Mouse (Mus musculus) lung, embryonic 16.5 days (tissue): ENCODE measurements around the gene Pias4. TPM values are rescaled to one million over a fixed set of nuclear protein-coding genes. Genes with fewer than 3 reads are reported as not detected.

Source experiments
- ATAC-seq: fragments of 200-750 bp; cut with Nextera tagmentation; 2 replicates; pipeline ENCODE4 v1.8.0; 2017; ENCODE audit warnings: low read depth, mild to moderate bottlenecking, moderate library complexity
- H3K27ac ChIP-seq: fragments of 300-500 bp; sonication (generic); 2 replicates; pipeline ENCODE4 v1.5.1; 2014; ENCODE audit warnings: mild to moderate bottlenecking, control low read depth, low read length
- H3K27me3 ChIP-seq: fragments of 300-500 bp; sonication (generic); 2 replicates; pipeline ENCODE4 v1.6.1; 2014; ENCODE audit warnings: low read depth, low read length, mixed read lengths; ENCODE audit not compliant: control insufficient read depth, insufficient read depth
- H3K36me3 ChIP-seq: fragments of 300-500 bp; sonication (generic); 2 replicates; pipeline ENCODE4 v1.6.1; 2014; ENCODE audit warnings: low read length; ENCODE audit not compliant: control insufficient read depth, insufficient read depth
- H3K4me1 ChIP-seq: fragments of 300-500 bp; sonication (generic); replicated peaks from 2 replicates; pipeline ENCODE4 v1.6.1; 2014; ENCODE audit warnings: low read length, mixed read lengths; ENCODE audit not compliant: control insufficient read depth, insufficient read depth
- H3K4me2 ChIP-seq: fragments of 300-500 bp; sonication (generic); 2 replicates; pipeline ENCODE4 v1.6.1; 2014; ENCODE audit warnings: low read depth, low read length, control low read depth
- H3K4me3 ChIP-seq: fragments of 300-500 bp; sonication (generic); 2 replicates; pipeline ENCODE4 v1.5.1; 2014; ENCODE audit warnings: mild to moderate bottlenecking, low read length, control low read depth
- H3K9ac ChIP-seq: fragments of 300-500 bp; sonication (generic); 2 replicates; pipeline ENCODE4 v1.6.1; 2014; ENCODE audit warnings: low read length, control low read depth
- H3K9me3 ChIP-seq: fragments of 300-500 bp; sonication (generic); 2 replicates; pipeline ENCODE4 v1.6.1; 2016; ENCODE audit warnings: low read length; ENCODE audit not compliant: control insufficient read depth
- WGBS: fragments of 180-500 bp; shearing (Covaris S2); extraction: QIAGEN DNeasy Blood & Tissue Kit; methylation state at CpG from one replicate; pipeline ENCODE4 v1.1.7; 2014; 5-methylcytosine and 5-hydroxymethylcytosine counted together
- polyA plus RNA-seq: library from polyadenylated mRNA; unstranded; fragments of >200 nt; fragmentation: Nextera tagmentation; extraction: Ambion mirVana; gene quantifications from 2 replicates; pipeline ENCODE4 v1.2.1, GENCODE M21; 2015

The Pias4 gene
- polyA plus RNA-seq, 1 experiment from 2014 or later = 41.8 TPM

DNA sequence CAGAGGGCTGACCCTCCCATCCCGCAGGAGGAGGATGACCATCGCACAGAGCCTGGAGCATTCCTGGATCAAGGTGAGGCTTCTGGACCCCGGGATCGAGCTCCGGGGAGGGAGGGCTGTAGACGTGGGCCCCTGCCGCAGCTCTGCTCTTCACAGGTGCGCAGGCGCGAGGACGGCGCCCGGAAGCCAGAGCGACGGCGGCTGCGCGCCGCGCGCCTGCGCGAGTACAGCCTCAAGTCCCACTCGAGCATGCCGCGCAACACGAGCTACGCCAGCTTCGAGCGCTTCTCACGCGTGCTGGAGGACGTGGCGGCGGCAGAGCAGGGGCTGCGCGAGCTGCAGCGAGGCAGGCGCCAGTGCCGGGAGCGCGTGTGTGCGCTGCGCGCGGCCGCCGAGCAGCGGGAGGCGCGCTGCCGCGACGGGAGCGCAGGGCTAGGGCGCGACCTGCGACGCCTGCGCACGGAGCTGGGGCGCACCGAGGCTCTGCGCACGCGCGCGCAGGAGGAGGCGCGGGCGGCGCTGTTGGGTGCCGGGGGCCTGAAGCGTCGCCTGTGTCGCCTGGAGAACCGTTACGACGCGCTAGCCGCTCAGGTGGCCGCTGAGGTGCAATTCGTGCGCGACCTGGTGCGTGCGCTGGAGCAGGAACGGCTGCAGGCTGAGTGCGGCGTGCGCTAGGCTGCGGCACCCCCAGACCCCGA is 24.7 kb upstream of the Pias4 start:
- Histone ChIP-seq H3K9me3 (no peaks in the 10 kb centered on the region), H3K4me2 (peak overlapping the region; percentile 95)

DNA sequence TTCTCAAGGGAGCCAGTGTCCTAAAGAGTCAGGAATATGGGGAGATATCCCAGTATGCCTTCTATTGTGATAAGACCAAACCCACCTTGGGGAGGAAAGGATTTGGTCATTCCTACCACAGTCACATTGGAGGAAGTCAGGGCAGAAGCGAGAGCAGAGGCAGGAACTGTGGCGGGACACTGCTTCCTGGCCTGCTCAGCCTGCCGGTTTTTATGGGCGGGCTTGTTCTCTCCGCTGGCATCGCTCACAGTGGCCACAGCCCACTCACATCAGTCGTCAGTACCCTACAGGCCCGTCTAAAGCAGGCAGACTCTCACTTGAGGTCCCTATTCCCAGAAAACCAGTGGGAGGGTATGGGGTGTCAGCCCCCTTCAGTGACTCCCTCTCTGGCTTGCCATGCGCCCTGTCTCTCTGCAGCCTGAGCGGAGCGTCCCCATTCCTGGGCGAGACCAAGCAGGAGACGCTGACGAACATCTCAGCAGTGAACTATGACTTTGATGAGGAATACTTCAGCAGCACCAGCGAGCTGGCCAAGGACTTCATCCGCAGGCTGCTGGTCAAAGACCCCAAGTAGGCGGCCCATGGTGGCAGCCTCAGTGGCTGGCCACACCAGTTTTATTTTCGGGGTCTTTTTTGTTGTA is 23.7 kb upstream of the Pias4 start:
- Histone ChIP-seq H3K36me3 (peaks cover 18% of the 10 kb centered on the region), H3K4me2 (peak overlapping the region; percentile 95), H3K9me3 (no peaks in the 10 kb centered on the region), H3K4me1 (peaks cover 23% of the 10 kb centered on the region), H3K27me3 (peaks cover 28% of the 10 kb centered on the region), H3K4me3 (peak overlapping the region; percentile 50), H3K27ac (peak overlapping the region; percentile 82), H3K9ac (no peak overlapping the region)
- 72% methylated on average over 18 of the region's 18 CpGs for WGBS
- ATAC-seq = no peak

More for the DNA sequence above, 24.7 kb upstream of the Pias4 start:
- peaks cover 23% of the 10 kb centered on the region for H3K4me1 ChIP-seq
- H3K4me3 ChIP-seq = peak overlapping the region; percentile 50
- H3K9ac ChIP-seq = peak overlapping the region; percentile 66
- peaks cover 12% of the 10 kb centered on the region for H3K36me3 ChIP-seq
- peak; percentile 90 for ATAC-seq
- peaks cover 36% of the 10 kb centered on the region for H3K27me3 ChIP-seq
- under 1% methylated on average over 85 of the region's 93 CpGs for WGBS
- peak overlapping the region; percentile 82 for H3K27ac ChIP-seq

DNA sequence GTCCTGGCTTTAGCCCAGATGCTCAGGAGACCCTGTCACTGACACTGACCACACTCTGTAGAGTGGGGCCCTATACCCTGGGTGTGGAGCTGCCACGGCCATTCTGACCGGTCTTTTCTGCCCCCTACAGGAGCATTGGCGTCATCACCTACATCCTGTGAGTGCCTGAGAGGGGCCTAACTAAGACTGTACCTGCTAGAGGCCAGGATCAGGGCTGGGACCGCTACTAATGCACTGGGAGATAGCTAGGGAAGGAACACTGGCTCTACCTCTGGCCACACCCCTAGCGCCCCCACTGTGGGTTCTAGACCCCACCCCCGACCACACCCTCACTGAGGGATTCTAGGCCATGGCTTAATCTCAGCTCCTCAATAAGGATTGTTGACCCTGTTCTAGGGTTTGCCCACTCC is 23.2 kb upstream of the Pias4 start:
- Histone ChIP-seq H3K4me1 (peaks cover 23% of the 10 kb centered on the region), H3K27ac (peak overlapping the region; percentile 25; the same call in 1 of the 2 replicates), H3K9ac (no peak overlapping the region), H3K4me2 (no peak overlapping the region), H3K36me3 (peaks cover 18% of the 10 kb centered on the region), H3K4me3 (no peak overlapping the region), H3K27me3 (peaks cover 25% of the 10 kb centered on the region), H3K9me3 (no peaks in the 10 kb centered on the region)
- WGBS = 51% methylated on average over 6 of the region's 6 CpGs
- no peak for ATAC-seq

DNA sequence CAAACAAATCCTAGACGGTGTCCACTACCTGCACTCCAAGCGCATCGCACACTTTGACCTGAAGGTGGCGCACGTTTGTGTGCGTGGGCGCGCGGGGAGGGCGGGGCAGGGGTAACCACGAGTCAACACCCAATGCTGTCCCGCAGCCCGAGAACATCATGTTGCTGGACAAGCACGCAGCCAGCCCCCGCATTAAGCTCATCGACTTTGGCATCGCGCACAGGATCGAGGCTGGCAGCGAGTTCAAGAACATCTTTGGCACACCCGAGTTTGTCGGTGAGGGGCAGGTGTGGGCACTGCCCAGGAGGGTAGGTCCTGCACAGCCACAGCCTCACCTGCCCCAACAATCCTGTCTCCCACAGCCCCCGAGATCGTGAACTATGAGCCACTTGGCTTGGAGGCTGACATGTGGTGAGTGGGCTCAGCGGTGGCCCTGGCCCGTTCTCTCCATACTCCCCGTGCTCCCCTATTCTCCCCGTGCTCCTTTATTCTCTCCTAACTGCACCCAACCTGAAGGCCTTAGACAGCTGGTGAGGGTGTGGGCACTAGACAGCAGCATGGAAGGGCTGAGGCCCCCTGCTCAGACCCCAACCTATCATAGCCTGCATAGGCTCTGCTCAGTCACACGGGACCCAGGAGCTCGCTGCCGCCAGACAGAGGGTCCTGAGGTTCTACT is 22.7 kb upstream of the Pias4 start:
- no peak overlapping the region for H3K9ac ChIP-seq
- H3K4me1 ChIP-seq = peaks cover 24% of the 10 kb centered on the region
- 67% methylated on average over 31 of the region's 31 CpGs for WGBS
- peaks cover 21% of the 10 kb centered on the region for H3K36me3 ChIP-seq
- no peak overlapping the region for H3K4me3 ChIP-seq
- H3K27me3 ChIP-seq = peaks cover 23% of the 10 kb centered on the region
- no peak for ATAC-seq
- H3K9me3 ChIP-seq = no peaks in the 10 kb centered on the region
- H3K4me2 ChIP-seq = no peak overlapping the region
- H3K27ac ChIP-seq = no peak overlapping the region

DNA sequence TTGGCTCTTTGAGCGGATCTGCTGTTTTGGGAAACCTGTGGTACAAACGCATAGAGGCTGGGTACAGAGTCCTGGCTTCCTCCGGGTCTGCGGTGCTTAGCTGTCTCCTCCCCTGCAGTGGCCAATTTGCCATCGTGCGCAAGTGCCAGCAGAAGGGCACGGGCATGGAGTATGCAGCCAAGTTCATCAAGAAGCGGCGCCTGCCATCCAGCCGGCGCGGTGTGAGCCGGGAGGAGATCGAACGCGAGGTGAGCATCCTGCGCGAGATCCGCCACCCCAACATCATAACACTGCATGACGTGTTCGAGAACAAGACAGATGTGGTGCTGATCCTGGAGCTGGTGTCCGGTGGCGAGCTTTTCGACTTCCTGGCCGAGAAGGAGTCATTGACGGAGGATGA is 22.1 kb upstream of the Pias4 start:
- ATAC-seq = no peak
- Histone ChIP-seq H3K36me3 (peaks cover 23% of the 10 kb centered on the region), H3K9me3 (no peaks in the 10 kb centered on the region), H3K4me1 (peaks cover 29% of the 10 kb centered on the region), H3K4me3 (no peak overlapping the region), H3K9ac (no peak overlapping the region), H3K27ac (no peak overlapping the region), H3K27me3 (peaks cover 18% of the 10 kb centered on the region), H3K4me2 (no peak overlapping the region)
- WGBS = 72% methylated on average over 26 of the region's 26 CpGs

DNA sequence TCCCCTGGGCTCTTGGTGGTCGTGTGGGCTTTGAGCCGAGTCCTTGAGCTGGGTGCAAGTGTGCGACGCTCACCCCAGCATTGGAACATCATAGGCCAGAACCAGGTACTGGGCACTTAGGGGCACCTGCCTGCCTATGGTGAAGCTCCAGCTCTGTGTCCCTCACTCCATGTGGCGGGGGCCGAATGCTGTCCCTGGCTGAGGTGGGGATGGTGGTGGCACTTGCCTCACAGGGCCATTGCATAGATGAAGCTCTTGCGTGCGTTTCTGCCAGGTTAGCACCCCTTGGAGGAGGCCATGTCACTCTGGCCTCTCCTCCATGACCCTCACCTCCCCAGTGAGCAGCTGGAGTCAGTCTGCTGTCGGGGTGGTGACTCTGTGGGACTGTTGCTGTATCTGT is 19.4 kb upstream of the Pias4 start:
- 92% methylated on average over 9 of the region's 9 CpGs for WGBS

DNA sequence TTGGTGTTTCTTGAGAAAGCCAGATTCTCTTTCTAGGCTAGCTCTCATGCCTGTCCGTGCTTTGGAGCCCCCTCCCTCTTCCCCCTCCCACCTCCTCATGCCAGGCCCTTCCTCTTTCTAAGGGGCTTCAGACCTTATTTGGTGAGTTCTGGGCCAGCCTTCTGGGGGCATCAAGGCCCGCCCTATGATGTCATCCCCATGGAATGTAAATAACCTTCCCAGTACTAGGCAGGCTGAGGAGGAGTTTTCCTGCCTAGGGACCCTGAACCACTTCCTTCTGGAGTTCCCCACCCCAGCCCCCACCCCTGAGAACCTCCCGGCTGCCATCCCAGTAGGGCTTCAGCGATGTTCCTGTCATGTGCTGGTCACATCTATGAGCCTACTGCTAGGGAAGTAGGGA is 17.0 kb upstream of the Pias4 start:
- H3K4me1 ChIP-seq = peaks cover 25% of the 10 kb centered on the region
- peaks cover 43% of the 10 kb centered on the region for H3K36me3 ChIP-seq
- peak; percentile 38 for ATAC-seq
- peak overlapping the region; percentile 93 for H3K27ac ChIP-seq
- no peaks in the 10 kb centered on the region for H3K27me3 ChIP-seq
- peak overlapping the region; percentile 25; the same call in 1 of the 2 replicates for H3K4me2 ChIP-seq
- no peak overlapping the region for H3K4me3 ChIP-seq
- WGBS = 13% methylated on average over 4 of the region's 4 CpGs
- H3K9ac ChIP-seq = no peak overlapping the region; the same call in 1 of the 2 replicates
- no peaks in the 10 kb centered on the region for H3K9me3 ChIP-seq

More for the DNA sequence above, 19.4 kb upstream of the Pias4 start:
- Histone ChIP-seq H3K4me1 (peaks cover 36% of the 10 kb centered on the region), H3K36me3 (peaks cover 28% of the 10 kb centered on the region), H3K9me3 (no peaks in the 10 kb centered on the region), H3K4me2 (no peak overlapping the region), H3K27ac (no peak overlapping the region), H3K4me3 (no peak overlapping the region), H3K27me3 (no peaks in the 10 kb centered on the region), H3K9ac (no peak overlapping the region; the same call in 1 of the 2 replicates)
- ATAC-seq = no peak

DNA sequence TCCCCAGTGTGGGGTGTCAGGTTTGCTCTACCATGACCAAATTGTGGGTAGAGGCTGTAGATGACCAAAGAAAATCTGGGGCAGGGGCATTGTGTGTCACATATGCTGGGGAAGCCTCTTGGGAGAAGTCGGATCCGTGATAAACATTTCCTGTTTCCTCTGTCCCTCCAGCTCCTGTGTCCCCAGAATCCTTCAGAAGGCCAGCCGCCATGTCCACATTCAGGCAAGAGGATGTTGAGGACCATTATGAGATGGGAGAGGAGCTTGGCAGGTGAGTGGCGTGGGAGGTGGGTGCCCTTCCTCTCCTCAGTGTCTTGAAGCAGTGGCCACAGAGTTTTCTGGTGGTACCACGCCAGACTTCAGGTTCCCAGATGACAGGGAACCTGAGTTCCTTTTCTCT is 16.1 kb upstream of the Pias4 start, which contains the start of gene 4930442H23Rik:
TSS of gene 4930442H23Rik (minus strand) at position 45 of the 400 bp plus-strand sequence.
- Histone ChIP-seq H3K9me3 (no peaks in the 10 kb centered on the region), H3K27ac (peak within 1 kb of the TSS; percentile 93), H3K4me1 (peaks cover 25% of the 10 kb centered on the region), H3K27me3 (no peaks in the 10 kb centered on the region), H3K4me2 (peak within 1 kb of the TSS; percentile 60), H3K9ac (peak within 1 kb of the TSS; percentile 78), H3K36me3 (peaks cover 53% of the 10 kb centered on the region), H3K4me3 (peak within 1 kb of the TSS; percentile 69)
- ATAC-seq = no peak
- WGBS = 61% methylated on average over 5 of the region's 5 CpGs
